Mouse (Mus musculus): Measurements from ENCODE around the gene Fsd1. TPM values are rescaled to one million over a fixed set of nuclear protein-coding genes. Genes with fewer than 3 reads are reported as not detected.

Fsd1 gene
- polyA plus RNA-seq, 1 experiment from 2014 or later: not detected

DNA sequence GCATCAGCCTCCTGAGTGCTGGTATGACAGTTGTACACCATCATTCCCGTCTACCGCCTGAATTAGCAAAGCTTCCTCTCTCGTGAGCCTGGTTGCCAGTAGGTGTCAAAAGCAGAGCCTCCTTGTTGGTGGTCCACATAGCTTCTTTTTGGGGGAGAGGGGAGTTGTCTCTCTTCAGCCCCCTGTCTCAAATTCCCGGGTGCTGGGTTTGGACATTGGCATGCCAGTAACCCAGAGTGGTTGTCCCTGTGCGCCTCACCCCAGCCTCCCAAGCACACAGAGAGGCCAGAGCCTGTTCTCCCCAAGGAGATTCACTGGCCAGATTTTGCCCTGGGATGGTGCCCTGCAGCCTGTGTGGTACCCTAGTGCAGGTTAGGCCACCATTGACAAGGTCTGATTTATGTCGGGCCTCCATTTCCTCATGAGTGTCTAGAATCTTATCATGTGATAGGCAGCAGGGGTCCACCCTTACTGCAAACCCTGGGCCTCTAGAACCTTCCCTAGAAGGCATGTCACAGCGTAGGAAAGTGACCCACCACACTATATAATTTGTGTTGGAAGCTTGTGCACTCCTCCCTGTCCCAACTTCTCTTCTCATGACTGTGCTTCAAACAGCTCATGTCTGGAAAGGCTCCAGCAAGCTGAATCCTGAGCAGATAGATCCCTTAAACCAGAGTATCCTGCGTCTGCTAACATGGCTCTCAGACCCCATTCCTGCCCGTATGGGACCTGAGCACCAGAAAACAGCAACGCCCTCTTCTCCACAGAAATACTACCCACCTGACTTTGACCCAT is 26.2 kb upstream of the Fsd1 start:
- Histone ChIP-seq H3K4me3 (ENCODE audit: low read depth, low read length) (peak overlapping the region; percentile 55), H3K9me3 (ENCODE audit: low read length) (no peaks in the 10 kb centered on the region), H3K27ac (ENCODE audit: low read depth) (peak overlapping the region; percentile 89), H3K4me2 (ENCODE audit: low read depth, low read length) (peak overlapping the region; percentile 74), H3K4me1 (ENCODE audit: insufficient read depth) (peaks cover 23% of the 10 kb centered on the region), H3K9ac (replicated peaks) (peak overlapping the region; percentile 59), H3K36me3 (replicated peaks; ENCODE audit: insufficient read depth, low read length) (peaks cover 18% of the 10 kb centered on the region), H3K27me3 (ENCODE audit: insufficient read depth, low read length) (no peaks in the 10 kb centered on the region)
- peak; percentile 12 for DNase-seq
- WGBS (ENCODE audit: insufficient replicate concordance): 66% methylated on average over 10 of the region's 10 CpGs
- ATAC-seq: no peak
- TF ChIP-seq EP300 (IDR thresholded peaks at IDR 0.05; ENCODE audit: low read depth): no peak
- TF ChIP-seq CTCF (IDR thresholded peaks at IDR 0.05; ENCODE audit: low read depth): no peak

DNA sequence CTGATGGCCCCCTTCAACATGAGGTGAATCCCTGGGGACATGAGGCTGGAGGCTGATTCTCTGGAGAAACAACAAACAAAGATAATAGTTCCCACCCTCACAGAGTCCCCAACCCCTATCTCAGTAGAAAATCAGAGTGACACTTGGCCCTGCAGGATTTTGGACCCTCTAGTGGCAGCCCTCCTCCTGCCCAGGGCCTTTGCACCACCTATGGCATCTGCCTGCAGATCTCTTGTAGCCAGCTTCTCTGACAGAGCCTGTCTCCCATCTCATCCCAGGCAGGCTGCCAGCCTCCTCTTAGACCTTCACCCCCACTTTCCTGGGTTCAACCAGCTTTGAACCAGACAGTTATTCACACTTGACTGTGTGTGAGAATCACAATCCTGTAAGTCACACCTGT is 25.5 kb upstream of the Fsd1 start:
- Histone ChIP-seq H3K36me3 (replicated peaks; ENCODE audit: insufficient read depth, low read length) (peaks cover 23% of the 10 kb centered on the region), H3K4me3 (ENCODE audit: low read depth, low read length) (no peak overlapping the region), H3K27me3 (ENCODE audit: insufficient read depth, low read length) (no peaks in the 10 kb centered on the region), H3K9ac (replicated peaks) (no peak overlapping the region), H3K4me1 (ENCODE audit: insufficient read depth) (peaks cover 23% of the 10 kb centered on the region), H3K27ac (ENCODE audit: low read depth) (no peak overlapping the region), H3K9me3 (ENCODE audit: low read length) (no peaks in the 10 kb centered on the region), H3K4me2 (ENCODE audit: low read depth, low read length) (no peak overlapping the region)
- DNase-seq: no peak
- ATAC-seq: no peak
- TF ChIP-seq CTCF (IDR thresholded peaks at IDR 0.05; ENCODE audit: low read depth) (no peak), EP300 (IDR thresholded peaks at IDR 0.05; ENCODE audit: low read depth) (no peak)

DNA sequence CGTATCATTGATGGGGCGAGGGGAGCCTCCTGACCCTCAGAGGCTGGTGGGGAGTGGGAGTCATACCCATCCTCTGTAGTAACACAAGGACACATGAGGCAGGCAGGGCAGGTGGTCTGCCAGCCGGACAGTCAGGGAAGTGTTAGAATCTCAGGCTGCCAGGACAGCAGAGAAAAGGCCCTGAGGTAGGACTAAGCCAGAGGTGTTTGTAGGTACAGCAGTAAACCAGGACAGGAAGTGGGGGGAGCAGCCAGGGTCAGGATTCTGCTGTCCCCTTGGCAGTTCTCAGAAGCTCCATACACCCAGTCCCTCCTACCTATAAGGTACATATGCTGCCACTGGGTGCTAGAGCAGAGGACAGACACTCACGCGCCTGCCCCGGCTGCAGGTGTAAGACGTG is 24.7 kb upstream of the Fsd1 start:
- TF ChIP-seq CTCF (IDR thresholded peaks at IDR 0.05; ENCODE audit: low read depth): no peak
- no peak for TF ChIP-seq EP300 (IDR thresholded peaks at IDR 0.05; ENCODE audit: low read depth)
- Histone ChIP-seq H3K4me3 (ENCODE audit: low read depth, low read length) (no peak overlapping the region), H3K27ac (ENCODE audit: low read depth) (no peak overlapping the region), H3K4me2 (ENCODE audit: low read depth, low read length) (no peak overlapping the region), H3K27me3 (ENCODE audit: insufficient read depth, low read length) (no peaks in the 10 kb centered on the region), H3K4me1 (ENCODE audit: insufficient read depth) (peaks cover 17% of the 10 kb centered on the region), H3K9me3 (ENCODE audit: low read length) (no peaks in the 10 kb centered on the region), H3K36me3 (replicated peaks; ENCODE audit: insufficient read depth, low read length) (peaks cover 31% of the 10 kb centered on the region), H3K9ac (replicated peaks) (no peak overlapping the region)
- ATAC-seq: no peak
- peak; percentile 11 for DNase-seq
- WGBS (ENCODE audit: insufficient replicate concordance): 81% methylated on average over 7 of the region's 7 CpGs

DNA sequence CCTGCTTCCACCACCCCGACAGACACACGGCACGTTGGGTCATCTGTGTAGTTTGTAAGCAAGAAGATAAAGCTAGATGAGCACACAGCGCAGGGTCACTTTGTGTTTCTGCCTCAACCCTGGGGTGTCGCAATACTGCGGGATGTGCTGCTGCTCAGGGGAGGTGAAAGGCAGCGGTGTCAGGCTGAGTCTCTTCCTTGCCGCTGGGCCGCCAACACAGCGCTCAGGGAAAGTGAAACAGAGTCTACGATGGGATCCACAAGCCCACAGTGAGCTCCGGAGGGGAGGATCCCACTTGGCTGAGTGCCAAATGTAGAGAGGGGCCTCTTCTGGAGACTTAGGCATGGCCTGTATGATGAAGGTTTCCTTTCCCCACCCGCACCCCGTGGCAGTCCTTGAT is 23.1 kb upstream of the Fsd1 start:
- DNase-seq: peak; percentile 74
- Histone ChIP-seq H3K27me3 (ENCODE audit: insufficient read depth, low read length) (no peaks in the 10 kb centered on the region), H3K9ac (replicated peaks) (no peak overlapping the region), H3K4me2 (ENCODE audit: low read depth, low read length) (peak overlapping the region; percentile 11), H3K4me1 (ENCODE audit: insufficient read depth) (peaks cover 13% of the 10 kb centered on the region), H3K36me3 (replicated peaks; ENCODE audit: insufficient read depth, low read length) (peaks cover 38% of the 10 kb centered on the region), H3K9me3 (ENCODE audit: low read length) (no peaks in the 10 kb centered on the region), H3K27ac (ENCODE audit: low read depth) (peak overlapping the region; percentile 50), H3K4me3 (ENCODE audit: low read depth, low read length) (no peak overlapping the region)
- WGBS (ENCODE audit: insufficient replicate concordance): 50% methylated on average over 14 of the region's 14 CpGs
- no peak for TF ChIP-seq CTCF (IDR thresholded peaks at IDR 0.05; ENCODE audit: low read depth)
- TF ChIP-seq EP300 (IDR thresholded peaks at IDR 0.05; ENCODE audit: low read depth): no peak
- ATAC-seq: peak; percentile 18

DNA sequence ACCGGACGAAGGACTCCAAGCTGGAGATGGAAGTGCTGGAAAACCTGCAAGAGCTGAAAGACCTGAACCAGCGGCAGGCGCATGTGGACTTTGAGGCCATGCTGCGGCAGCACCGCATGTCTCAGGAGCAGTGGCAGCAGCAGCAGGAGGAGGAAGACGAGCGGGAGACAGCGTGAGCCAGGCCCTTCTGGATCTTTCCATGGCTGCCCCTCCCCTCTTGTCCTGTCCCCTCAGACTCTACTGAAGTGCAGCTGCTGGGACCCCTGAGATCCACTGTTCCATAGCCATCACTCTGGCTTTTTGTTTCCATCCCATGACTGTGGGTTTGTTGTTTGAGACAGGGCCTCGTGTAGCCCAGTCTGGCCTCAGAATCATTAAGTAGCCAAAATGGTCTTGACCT is 21.8 kb upstream of the Fsd1 start:
- ATAC-seq: no peak
- Histone ChIP-seq H3K9me3 (ENCODE audit: low read length) (no peaks in the 10 kb centered on the region), H3K4me3 (ENCODE audit: low read depth, low read length) (no peak overlapping the region), H3K27me3 (ENCODE audit: insufficient read depth, low read length) (peaks cover 1% of the 10 kb centered on the region; the same call in 1 of the 2 replicates), H3K9ac (replicated peaks) (no peak overlapping the region), H3K27ac (ENCODE audit: low read depth) (no peak overlapping the region), H3K36me3 (replicated peaks; ENCODE audit: insufficient read depth, low read length) (peaks cover 38% of the 10 kb centered on the region), H3K4me1 (ENCODE audit: insufficient read depth) (peaks cover 8% of the 10 kb centered on the region), H3K4me2 (ENCODE audit: low read depth, low read length) (no peak overlapping the region)
- no peak for DNase-seq
- WGBS (ENCODE audit: insufficient replicate concordance): 88% methylated on average over 10 of the region's 10 CpGs
- no peak for TF ChIP-seq CTCF (IDR thresholded peaks at IDR 0.05; ENCODE audit: low read depth)
- no peak for TF ChIP-seq EP300 (IDR thresholded peaks at IDR 0.05; ENCODE audit: low read depth)

DNA sequence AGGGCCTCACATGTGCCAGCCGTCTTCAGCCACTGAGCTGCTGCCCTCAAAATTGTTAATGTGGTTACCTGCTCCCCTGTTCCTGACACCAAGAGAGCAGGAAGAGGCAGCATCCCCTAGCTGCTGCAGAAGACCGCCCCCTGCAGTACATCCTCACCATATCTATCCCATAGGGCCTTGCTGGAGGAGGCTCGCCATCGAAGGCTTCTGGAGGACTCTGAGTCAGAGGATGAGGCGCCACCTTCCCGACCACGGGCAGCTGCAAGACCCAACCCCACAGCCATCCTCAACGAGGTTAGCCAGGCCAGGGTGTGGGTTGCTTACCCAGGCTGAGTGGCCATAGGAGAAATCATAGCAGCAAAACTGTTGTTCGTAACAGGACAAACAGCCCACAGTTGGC is 21.3 kb upstream of the Fsd1 start:
- Histone ChIP-seq H3K4me3 (ENCODE audit: low read depth, low read length) (no peak overlapping the region), H3K27me3 (ENCODE audit: insufficient read depth, low read length) (peaks cover 6% of the 10 kb centered on the region; the same call in 1 of the 2 replicates), H3K9me3 (ENCODE audit: low read length) (no peaks in the 10 kb centered on the region), H3K27ac (ENCODE audit: low read depth) (no peak overlapping the region), H3K36me3 (replicated peaks; ENCODE audit: insufficient read depth, low read length) (peaks cover 38% of the 10 kb centered on the region), H3K4me1 (ENCODE audit: insufficient read depth) (peaks cover 3% of the 10 kb centered on the region), H3K4me2 (ENCODE audit: low read depth, low read length) (no peak overlapping the region), H3K9ac (replicated peaks) (no peak overlapping the region)
- ATAC-seq: no peak
- no peak for TF ChIP-seq CTCF (IDR thresholded peaks at IDR 0.05; ENCODE audit: low read depth)
- no peak for TF ChIP-seq EP300 (IDR thresholded peaks at IDR 0.05; ENCODE audit: low read depth)
- WGBS (ENCODE audit: insufficient replicate concordance): 81% methylated on average over 9 of the region's 9 CpGs
- DNase-seq: no peak

Data from liver, postnatal 0 days (tissue).